Mouse (Mus musculus): ENCODE results near the gene Tjp1.

Gene Tjp1

GRCm38 (mm10) chr7:65356204-65356603 lies 171.4 kb downstream of the Tjp1 start:
- DNase-seq (ENCODE audit: low spot score), result no peak

GRCm38 (mm10) chr7:65354908-65355307 lies 172.7 kb downstream of the Tjp1 start:
- no peak for DNase-seq (ENCODE audit: low spot score)

GRCm38 (mm10) chr7:65350348-65351079 lies 177.1 kb downstream of the Tjp1 start:
- no peak for DNase-seq (ENCODE audit: low spot score)

- no peak for DNase-seq (ENCODE audit: low spot score)
These were observed 179.0 kb downstream of the Tjp1 start for GRCm38 (mm10) chr7:65348540-65348939.

- no peak for DNase-seq (ENCODE audit: low spot score)
These were observed 182.3 kb downstream of the Tjp1 start for GRCm38 (mm10) chr7:65345314-65345713.

- DNase-seq (ENCODE audit: low spot score), result no peak
These were observed 189.9 kb downstream of the Tjp1 start for GRCm38 (mm10) chr7:65337581-65338270.

- DNase-seq (ENCODE audit: low spot score), result no peak
These were observed 194.4 kb downstream of the Tjp1 start for GRCm38 (mm10) chr7:65333081-65333760.

GRCm38 (mm10) chr7:65319047-65319725 lies 208.4 kb downstream of the Tjp1 start:
- peak; percentile 81 for DNase-seq (ENCODE audit: low spot score)

- peak; percentile 78 for DNase-seq (ENCODE audit: low spot score)
These were observed 210.2 kb downstream of the Tjp1 start for GRCm38 (mm10) chr7:65317418-65317817.

GRCm38 (mm10) chr7:65315182-65315581 lies 212.4 kb downstream of the Tjp1 start:
- no peak for DNase-seq (ENCODE audit: low spot score)

GRCm38 (mm10) chr7:65296675-65297589 lies 230.6 kb downstream of the Tjp1 start:
- no peak for DNase-seq (ENCODE audit: low spot score)

GRCm38 (mm10) chr7:65282886-65283285 lies 244.7 kb downstream of the Tjp1 start:
- DNase-seq (ENCODE audit: low spot score), result no peak

GRCm38 (mm10) chr7:65281960-65282359 lies 245.6 kb downstream of the Tjp1 start:
- no peak for DNase-seq (ENCODE audit: low spot score)

- no peak for DNase-seq (ENCODE audit: low spot score)
These were observed 246.4 kb downstream of the Tjp1 start for GRCm38 (mm10) chr7:65280944-65281912.

GRCm38 (mm10) chr7:65279277-65279676 lies 248.3 kb downstream of the Tjp1 start:
- no peak for DNase-seq (ENCODE audit: low spot score)

GRCm38 (mm10) chr7:65275761-65276160 lies 251.8 kb downstream of the Tjp1 start:
- no peak for DNase-seq (ENCODE audit: low spot score)

- no peak for DNase-seq (ENCODE audit: low spot score)
These were observed 253.4 kb downstream of the Tjp1 start for GRCm38 (mm10) chr7:65274216-65274615.

GRCm38 (mm10) chr7:65249656-65250055 lies 277.9 kb downstream of the Tjp1 start:
- DNase-seq (ENCODE audit: low spot score), result no peak
